Mouse (Mus musculus) adrenal gland, postnatal 25 days (tissue): ENCODE results near the gene Sprr2f. TPM values are rescaled to one million over a fixed set of nuclear protein-coding genes. Genes with fewer than 3 reads are reported as not detected.

Experiments used
- DNase-seq: peaks from one replicate; pipeline ENCODE4 v3.0.0; 2021; ENCODE audit warnings: mixed read lengths
- long read RNA-seq: library from polyadenylated mRNA; stranded (forward); transcript quantifications from one replicate; pipeline ENCODE4 v2.0.0, GENCODE M21; 2021
- total RNA-seq: library from RNA; stranded (reverse); gene quantifications from 2 replicates; pipeline ENCODE4 v1.2.3, GENCODE M21; 2021

Gene Sprr2f
- not detected in 2 replicates for total RNA-seq
- long read RNA-seq = 0 reads

GRCm38 (mm10) chr3:92364887-92365286, at the start of gene Sprr2f:
Gene Sprr2f, plus strand, starts transcription at chr3:92365187.
- DNase-seq = no peak

DNA sequence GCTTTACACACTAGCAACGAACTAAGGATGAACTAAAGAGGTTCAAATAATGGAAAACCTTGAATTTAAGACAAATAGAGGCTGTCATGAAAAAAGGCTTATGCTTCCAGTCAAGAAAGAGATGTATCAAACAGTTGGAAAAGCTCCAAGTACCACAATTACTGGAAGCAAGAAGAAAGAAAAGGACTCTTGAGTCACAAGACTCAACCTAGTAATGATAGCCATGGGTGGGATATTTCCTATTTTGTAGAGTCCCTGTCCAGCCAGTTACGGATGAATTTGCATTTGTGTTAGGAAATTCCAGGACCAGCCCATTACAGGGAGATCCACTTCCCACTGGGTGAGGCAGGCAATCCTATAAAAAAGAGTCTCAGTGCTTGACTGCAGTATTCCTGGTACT, 48.7 kb upstream of the Sprr2f start, which contains the start of gene Sprr2b:
TSS of gene Sprr2b (plus strand) at position 301 of the 400 bp plus-strand sequence.
- DNase-seq = no peak

DNA sequence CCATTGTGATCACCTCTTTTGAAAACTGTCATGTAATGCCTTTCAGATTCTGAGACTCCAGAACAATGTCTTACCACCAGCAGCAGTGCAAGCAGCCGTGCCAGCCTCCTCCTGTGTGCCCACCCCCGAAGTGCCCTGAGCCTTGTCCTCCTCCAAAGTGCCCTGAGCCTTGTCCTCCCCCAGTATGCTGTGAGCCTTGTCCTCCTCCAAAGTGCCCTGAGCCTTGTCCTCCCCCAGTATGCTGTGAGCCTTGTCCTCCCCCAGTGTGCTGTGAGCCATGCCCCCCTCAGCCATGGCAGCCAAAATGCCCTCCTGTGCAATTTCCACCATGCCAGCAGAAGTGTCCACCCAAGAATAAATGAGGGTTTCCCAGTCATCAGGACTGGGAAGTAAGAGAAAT, 47.6 kb upstream of the Sprr2f start:
- DNase-seq = no peak

GRCm38 (mm10) chr3:92336278-92336677, 28.7 kb upstream of the Sprr2f start:
- no peak for DNase-seq

- no peak for DNase-seq
These were observed 26.1 kb upstream of the Sprr2f start, which contains the start of gene Sprr2d for GRCm38 (mm10) chr3:92338840-92339239. Gene Sprr2d, plus strand, starts transcription at chr3:92339140.

- DNase-seq = no peak
These were observed 13.1 kb upstream of the Sprr2f start, which contains the start of gene Sprr2e for GRCm38 (mm10) chr3:92351843-92352242. Gene Sprr2e, plus strand, starts transcription at chr3:92352143.

GRCm38 (mm10) chr3:92361619-92362018, 3.4 kb upstream of the Sprr2f start:
- no peak for DNase-seq

DNA sequence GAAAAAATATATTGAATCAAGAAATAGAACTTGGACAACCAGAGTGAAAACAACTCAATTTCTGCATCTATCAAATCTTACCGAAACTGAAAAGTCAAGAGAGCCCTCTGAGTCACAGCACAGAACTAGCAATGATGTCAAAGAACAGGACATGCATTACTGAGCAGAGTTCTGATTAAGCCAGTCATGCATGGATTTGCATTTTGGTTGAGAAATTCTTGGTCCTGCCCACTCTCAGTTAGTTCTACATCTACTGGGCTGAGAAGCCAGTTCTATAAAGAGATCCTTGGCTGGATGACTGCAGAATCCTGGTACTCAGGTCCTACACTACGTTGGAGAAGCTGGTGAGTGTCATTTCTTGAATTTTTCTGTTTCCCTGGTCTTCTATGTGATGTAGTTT, 8.6 kb downstream of the Sprr2f start:
- DNase-seq = no peak

DNA sequence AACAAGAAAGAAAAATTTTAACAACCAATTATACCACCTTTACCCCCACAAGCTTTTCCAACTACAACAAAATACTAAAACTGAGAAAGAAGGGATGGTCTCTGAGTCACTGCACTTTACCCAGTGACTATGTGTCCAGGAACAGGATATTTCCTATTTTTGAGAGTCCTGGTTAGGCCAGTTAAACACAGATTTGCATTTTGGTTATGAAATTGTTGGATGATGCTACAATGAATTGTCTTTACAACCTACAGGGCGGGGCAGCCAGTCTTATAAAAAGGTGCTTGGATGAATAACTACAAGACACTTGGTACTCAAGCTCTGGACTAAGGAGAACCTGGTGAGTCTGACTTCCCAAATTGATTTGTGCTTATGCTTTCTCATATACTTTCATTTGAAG, 20.4 kb downstream of the Sprr2f start, which contains the start of gene Sprr2h:
TSS of gene Sprr2h (plus strand) at position 301 of the 400 bp plus-strand sequence.
- no peak for DNase-seq

DNA sequence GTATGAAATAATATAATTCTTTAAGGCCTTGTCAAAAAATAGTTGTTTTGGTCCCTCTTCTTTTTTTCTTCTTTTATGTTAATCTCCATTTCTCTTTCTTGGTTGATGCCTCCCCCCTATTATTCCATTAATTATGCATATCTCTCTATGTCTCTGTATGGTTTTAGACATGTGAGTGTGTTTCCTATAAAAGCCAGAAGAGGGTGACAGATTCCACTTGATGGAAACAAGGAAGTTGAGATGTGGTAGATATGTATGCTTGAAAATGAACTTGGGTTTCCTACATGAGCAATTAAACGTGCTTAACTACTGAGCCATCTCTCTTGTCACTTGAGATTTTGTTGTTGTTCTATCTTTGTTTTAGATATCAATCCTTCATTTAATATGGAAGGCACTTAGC, 29.3 kb downstream of the Sprr2f start:
- DNase-seq = no peak

DNA sequence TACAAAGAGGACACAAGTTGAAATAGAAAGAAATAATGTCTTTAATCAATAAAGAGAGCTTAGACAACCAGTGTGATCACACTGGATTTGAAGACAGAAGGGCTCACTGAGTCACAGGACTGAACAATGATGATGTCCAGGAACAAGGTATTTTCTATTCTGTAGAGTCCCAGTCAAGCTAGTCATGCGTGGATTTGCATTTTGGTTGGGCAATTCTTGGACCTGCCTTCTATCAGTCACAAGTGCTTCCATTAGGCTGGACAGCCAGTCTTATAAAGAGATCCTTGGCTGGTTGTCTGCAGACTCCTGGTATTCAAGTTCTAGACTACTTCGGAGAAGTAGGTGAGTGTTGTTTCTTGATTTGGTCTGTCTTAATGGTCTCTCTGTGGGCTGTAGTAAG, 42.7 kb downstream of the Sprr2f start, which contains the start of gene Sprr2i:
TSS of gene Sprr2i (plus strand) at position 301 of the 400 bp plus-strand sequence.
- DNase-seq = no peak

Other genes with a start within 250 kb of the Sprr2f start
- gene Prr9, start 241.2 kb upstream of the Sprr2f start, total RNA-seq = not detected in 2 replicates
- not detected in 2 replicates for gene Lelp1, start 222.4 kb upstream of the Sprr2f start, total RNA-seq
- gene Sprr2a1, start 149.4 kb upstream of the Sprr2f start, total RNA-seq = not detected in 2 replicates
- not detected in 2 replicates for gene Sprr2a2, start 149.3 kb upstream of the Sprr2f start, total RNA-seq
- gene Sprr2a3, start 79.8 kb upstream of the Sprr2f start, total RNA-seq = not detected in 2 replicates
- gene Sprr2b, start 48.6 kb upstream of the Sprr2f start, total RNA-seq = not detected in 2 replicates
- not detected in 2 replicates for gene Sprr2d, start 26.0 kb upstream of the Sprr2f start, total RNA-seq
- not detected in 2 replicates for gene Sprr2e, start 13.0 kb upstream of the Sprr2f start, total RNA-seq
- not detected in 2 replicates for gene Sprr2h, start 20.5 kb downstream of the Sprr2f start, total RNA-seq
- not detected in 2 replicates for gene Sprr2i, start 42.8 kb downstream of the Sprr2f start, total RNA-seq
- gene Sprr2j-ps, start 52.9 kb downstream of the Sprr2f start, total RNA-seq = not detected in 2 replicates
- 4.2 and 25.6 TPM in 2 replicates for gene Gm9774, start 64.2 kb downstream of the Sprr2f start, total RNA-seq
- not detected in 2 replicates for gene Sprr2k, start 67.4 kb downstream of the Sprr2f start, total RNA-seq
- gene Sprr1b, start 73.6 kb downstream of the Sprr2f start, total RNA-seq = not detected in 2 replicates
- gene Sprr3, start 93.5 kb downstream of the Sprr2f start, total RNA-seq = not detected in 2 replicates
- gene Sprr1a, start 120.7 kb downstream of the Sprr2f start, total RNA-seq = not detected in 2 replicates
- gene Sprr4, start 135.3 kb downstream of the Sprr2f start, total RNA-seq = not detected in 2 replicates
- not detected in 2 replicates for gene 2310046K23Rik, start 169.3 kb downstream of the Sprr2f start, total RNA-seq
- gene Ivl, start 208.5 kb downstream of the Sprr2f start, total RNA-seq = not detected in 2 replicates
- not detected in 2 replicates for gene Smcp, start 223.8 kb downstream of the Sprr2f start, total RNA-seq
- not detected in 2 replicates for gene 2210017I01Rik, start 242.3 kb downstream of the Sprr2f start, total RNA-seq